Mouse (Mus musculus) neural tube, embryonic 12.5 days (tissue): ENCODE measurements at regions not wholly inside any gene's neighbourhood (a gene's known extent, or its start where the extent isn't known, plus 50 kb on each side); places are given as distances from the start of the nearest gene placed in this dataset.

Experiments
- ATAC-seq: fragments of 200-750 bp; cut with Nextera tagmentation; 2 replicates; pipeline ENCODE4 v1.8.0; 2017; ENCODE audit warnings: low read depth, mild to moderate bottlenecking, moderate TSS enrichment, moderate library complexity; ENCODE audit not compliant: low FRiP score
- H3K27ac ChIP-seq: fragments of 300-500 bp; sonication (generic); 2 replicates; pipeline ENCODE4 v1.5.1; 2016
- H3K27me3 ChIP-seq: fragments of 300-500 bp; sonication (generic); replicated peaks from 2 replicates; pipeline ENCODE4 v1.6.1; 2016; ENCODE audit warnings: mild to moderate bottlenecking
- H3K36me3 ChIP-seq: fragments of 300-500 bp; sonication (generic); 2 replicates; pipeline ENCODE4 v1.6.1; 2016; ENCODE audit warnings: mild to moderate bottlenecking
- H3K4me1 ChIP-seq: fragments of 300-500 bp; sonication (generic); 2 replicates; pipeline ENCODE4 v1.6.1; 2016
- H3K4me2 ChIP-seq: fragments of 300-500 bp; sonication (generic); replicated peaks from 2 replicates; pipeline ENCODE4 v1.6.1; 2016; ENCODE audit warnings: mild to moderate bottlenecking
- H3K4me3 ChIP-seq: fragments of 300-500 bp; sonication (generic); 2 replicates; pipeline ENCODE4 v1.5.1; 2016
- H3K9ac ChIP-seq: fragments of 300-500 bp; sonication (generic); 2 replicates; pipeline ENCODE4 v1.6.1; 2016; ENCODE audit warnings: mild to moderate bottlenecking
- H3K9me3 ChIP-seq: fragments of 300-500 bp; sonication (generic); 2 replicates; pipeline ENCODE4 v1.6.1; 2016; ENCODE audit warnings: mild to moderate bottlenecking
- WGBS: fragments of 180-500 bp; shearing (Covaris S2); methylation state at CpG from one replicate; pipeline ENCODE4 v1.1.7; 2016; 5-methylcytosine and 5-hydroxymethylcytosine counted together

DNA sequence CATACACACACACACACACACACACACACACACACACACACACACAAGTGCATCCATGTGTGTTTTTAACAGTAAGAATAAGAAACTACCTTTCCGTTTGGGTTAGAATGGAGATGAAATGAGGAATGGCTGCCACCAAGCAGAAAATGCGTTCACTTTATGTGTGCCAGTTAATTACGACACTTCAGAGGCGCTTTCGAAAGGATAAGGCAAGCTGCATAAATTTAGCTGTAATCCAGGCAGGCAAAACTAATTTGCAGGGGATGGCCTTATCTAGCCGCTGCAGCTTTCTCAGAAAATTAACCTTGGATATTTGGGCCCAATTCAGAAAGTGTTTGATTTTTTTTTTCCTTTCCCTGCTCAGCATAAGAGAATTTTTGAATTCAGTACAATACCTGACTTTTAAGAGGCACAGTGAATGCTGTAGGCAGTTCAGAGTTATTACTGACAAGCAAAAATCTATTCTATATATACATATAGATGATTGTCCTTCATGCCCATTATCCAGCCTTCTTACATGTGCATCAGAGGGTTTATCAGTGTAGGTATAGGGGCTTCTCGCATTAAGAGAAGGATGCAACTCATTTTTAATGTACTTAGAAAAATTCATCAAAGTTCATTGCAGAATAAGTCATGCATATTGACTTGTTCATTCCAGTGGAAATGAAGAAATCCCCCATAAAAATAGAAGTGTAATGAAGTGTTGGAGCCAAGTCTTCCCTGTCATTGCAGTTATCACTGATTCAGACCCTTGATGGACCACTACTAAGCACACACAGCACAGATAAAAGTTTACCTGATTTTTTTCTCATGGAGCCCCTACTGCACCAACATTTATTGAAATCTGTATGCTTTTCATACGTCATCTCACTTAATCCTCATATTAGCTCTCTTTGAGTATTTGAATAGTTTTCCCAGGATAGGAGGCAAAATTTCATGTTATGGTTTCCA, 372.1 kb downstream of the Ndufa4 start:
- no peaks in the 10 kb centered on the region for H3K9me3 ChIP-seq
- WGBS: 64% methylated on average over 8 of the region's 8 CpGs
- no peak overlapping the region for H3K4me3 ChIP-seq
- no peak overlapping the region for H3K9ac ChIP-seq
- H3K36me3 ChIP-seq: no peaks in the 10 kb centered on the region
- no peaks in the 10 kb centered on the region for H3K27me3 ChIP-seq
- no peak for ATAC-seq
- H3K4me1 ChIP-seq: no peaks in the 10 kb centered on the region
- no peak overlapping the region for H3K27ac ChIP-seq
- H3K4me2 ChIP-seq: no peak overlapping the region

DNA sequence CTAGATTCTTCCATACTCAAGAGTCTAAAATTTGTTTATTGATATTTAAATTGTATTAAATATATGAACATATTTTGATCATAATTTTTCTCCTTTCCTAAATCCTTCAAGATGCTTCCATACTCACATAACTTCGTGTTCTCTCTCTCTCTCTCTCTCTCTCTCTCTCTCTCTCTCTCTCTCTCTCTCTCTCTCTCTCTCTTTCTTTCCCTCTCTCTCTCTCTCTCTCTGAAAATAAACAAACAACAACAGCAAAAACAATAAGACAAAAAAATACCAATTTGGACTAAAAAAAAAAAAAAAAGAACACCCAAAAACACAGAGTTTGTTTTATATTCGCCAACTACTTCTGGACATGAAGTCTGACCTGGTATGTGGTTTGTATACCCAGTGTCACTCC, 404.2 kb downstream of the Ndufa4 start:
- no peak for ATAC-seq
- no peaks in the 10 kb centered on the region for H3K27me3 ChIP-seq
- H3K4me2 ChIP-seq: no peak overlapping the region
- H3K4me1 ChIP-seq: no peaks in the 10 kb centered on the region
- no peaks in the 10 kb centered on the region for H3K9me3 ChIP-seq
- no peak overlapping the region for H3K4me3 ChIP-seq
- no peak overlapping the region for H3K9ac ChIP-seq
- no peaks in the 10 kb centered on the region for H3K36me3 ChIP-seq
- 81% methylated on average over 2 of the region's 2 CpGs for WGBS
- no peak overlapping the region for H3K27ac ChIP-seq

DNA sequence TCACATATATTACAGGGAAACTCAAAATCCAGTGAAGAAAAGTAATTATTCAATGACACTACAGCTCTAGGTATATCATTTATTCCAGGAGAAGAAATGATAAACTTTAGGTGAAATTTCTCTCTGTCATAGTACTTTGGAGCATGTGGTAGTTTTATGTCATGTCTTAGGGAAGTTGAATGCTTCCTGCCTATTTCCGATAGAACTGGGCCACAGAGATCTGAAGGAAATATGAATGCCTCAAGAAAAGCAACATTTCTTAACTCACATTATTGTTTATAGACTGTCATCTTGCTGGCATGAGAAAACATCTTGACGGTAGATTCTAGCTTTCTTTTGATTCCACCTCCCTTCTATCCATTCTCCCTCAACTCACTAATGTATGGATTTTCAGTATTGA, 412.9 kb downstream of the Ndufa4 start:
- H3K27ac ChIP-seq: no peak overlapping the region
- H3K36me3 ChIP-seq: no peaks in the 10 kb centered on the region
- H3K27me3 ChIP-seq: no peaks in the 10 kb centered on the region
- no peak overlapping the region for H3K4me3 ChIP-seq
- no peak overlapping the region for H3K4me2 ChIP-seq
- no peaks in the 10 kb centered on the region for H3K4me1 ChIP-seq
- no peak for ATAC-seq
- H3K9ac ChIP-seq: no peak overlapping the region
- no peaks in the 10 kb centered on the region for H3K9me3 ChIP-seq
- 89% methylated on average over 2 of the region's 2 CpGs for WGBS

DNA sequence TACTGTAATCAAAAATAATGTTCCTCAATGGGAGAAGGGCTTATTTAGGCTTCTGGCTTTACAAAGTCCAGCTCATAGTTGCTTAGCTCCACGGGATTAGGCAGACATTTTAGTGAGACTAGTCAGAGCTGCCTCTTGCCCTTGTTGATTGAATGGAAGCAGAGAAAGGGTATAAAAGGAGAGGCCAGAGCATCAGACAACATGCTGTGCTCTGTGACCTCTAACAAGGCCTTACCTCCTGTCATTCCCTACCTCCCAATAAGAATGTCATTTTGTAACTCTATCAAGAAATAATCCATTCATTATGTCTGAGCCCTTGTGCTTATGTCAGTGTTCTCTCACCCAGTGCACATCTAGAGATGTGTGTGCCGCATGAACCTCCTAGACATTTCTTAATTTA, 430.3 kb downstream of the Ndufa4 start:
- no peaks in the 10 kb centered on the region for H3K4me1 ChIP-seq
- ATAC-seq: no peak
- WGBS: 60% methylated on average over 2 of the region's 2 CpGs

More for the DNA sequence above, 430.3 kb downstream of the Ndufa4 start:
- Histone ChIP-seq H3K36me3 (no peaks in the 10 kb centered on the region), H3K4me2 (no peak overlapping the region), H3K27me3 (no peaks in the 10 kb centered on the region), H3K4me3 (no peak overlapping the region), H3K27ac (no peak overlapping the region), H3K9me3 (no peaks in the 10 kb centered on the region), H3K9ac (no peak overlapping the region)
